Mouse (Mus musculus) forebrain, embryonic 11.5 days (tissue): Measurements from ENCODE around the gene Aldh1a2. TPM values are rescaled to one million over a fixed set of nuclear protein-coding genes. Genes with fewer than 3 reads are reported as not detected.

Experiments
- ATAC-seq: fragments of 200-750 bp; cut with Nextera tagmentation; replicated peaks from 2 replicates; pipeline ENCODE4 v1.8.0; 2017; ENCODE audit warnings: moderate TSS enrichment; ENCODE audit not compliant: low FRiP score
- DNase-seq: peaks from one replicate; pipeline ENCODE4 v3.0.0-alpha.2; 2017; ENCODE audit warnings: low spot score
- H3K27ac ChIP-seq: fragments of 300-500 bp; sonication (generic); 2 replicates; pipeline ENCODE4 v1.5.1; 2014; ENCODE audit warnings: low read depth, low read length
- H3K27me3 ChIP-seq: fragments of 300-500 bp; sonication (generic); 2 replicates; pipeline ENCODE4 v1.6.1; 2014; ENCODE audit warnings: mild to moderate bottlenecking, low read length, mixed read lengths; ENCODE audit not compliant: control insufficient read depth, insufficient read depth
- H3K36me3 ChIP-seq: fragments of 300-500 bp; sonication (generic); 2 replicates; pipeline ENCODE4 v1.6.1; 2014; ENCODE audit warnings: mild to moderate bottlenecking, low read length, moderate library complexity, mixed read lengths; ENCODE audit not compliant: control insufficient read depth, insufficient read depth
- H3K4me1 ChIP-seq: fragments of 300-500 bp; sonication (generic); replicated peaks from 2 replicates; pipeline ENCODE4 v1.6.1; 2014; ENCODE audit warnings: low read length, mixed read lengths; ENCODE audit not compliant: control insufficient read depth, insufficient read depth
- H3K4me2 ChIP-seq: fragments of 300-500 bp; sonication (generic); 2 replicates; pipeline ENCODE4 v1.6.1; 2014; ENCODE audit warnings: low read depth, mild to moderate bottlenecking, low read length, moderate library complexity, mixed read lengths; ENCODE audit not compliant: severe bottlenecking
- H3K4me3 ChIP-seq: fragments of 300-500 bp; sonication (generic); 2 replicates; pipeline ENCODE4 v1.5.1; 2014; ENCODE audit warnings: low read depth, low read length
- H3K9ac ChIP-seq: fragments of 300-500 bp; sonication (generic); 2 replicates; pipeline ENCODE4 v1.6.1; 2014; ENCODE audit warnings: low read length
- H3K9me3 ChIP-seq: fragments of 300-500 bp; sonication (generic); 2 replicates; pipeline ENCODE4 v1.6.1; 2016; ENCODE audit warnings: low read length, mixed read lengths; ENCODE audit not compliant: control insufficient read depth
- WGBS: fragments of 180-500 bp; shearing (Covaris S2); extraction: QIAGEN DNeasy Blood & Tissue Kit; methylation state at CpG from one replicate; pipeline ENCODE4 v1.1.7; 2014; 5-methylcytosine and 5-hydroxymethylcytosine counted together
- polyA plus RNA-seq: library from polyadenylated mRNA; unstranded; fragments of >200 nt; fragmentation: Nextera tagmentation; extraction: Ambion mirVana; gene quantifications from 2 replicates; pipeline ENCODE4 v1.2.1, GENCODE M21; 2014

Aldh1a2 gene
- polyA plus RNA-seq, 1 experiment from 2014 or later, result 1.6 TPM

DNA sequence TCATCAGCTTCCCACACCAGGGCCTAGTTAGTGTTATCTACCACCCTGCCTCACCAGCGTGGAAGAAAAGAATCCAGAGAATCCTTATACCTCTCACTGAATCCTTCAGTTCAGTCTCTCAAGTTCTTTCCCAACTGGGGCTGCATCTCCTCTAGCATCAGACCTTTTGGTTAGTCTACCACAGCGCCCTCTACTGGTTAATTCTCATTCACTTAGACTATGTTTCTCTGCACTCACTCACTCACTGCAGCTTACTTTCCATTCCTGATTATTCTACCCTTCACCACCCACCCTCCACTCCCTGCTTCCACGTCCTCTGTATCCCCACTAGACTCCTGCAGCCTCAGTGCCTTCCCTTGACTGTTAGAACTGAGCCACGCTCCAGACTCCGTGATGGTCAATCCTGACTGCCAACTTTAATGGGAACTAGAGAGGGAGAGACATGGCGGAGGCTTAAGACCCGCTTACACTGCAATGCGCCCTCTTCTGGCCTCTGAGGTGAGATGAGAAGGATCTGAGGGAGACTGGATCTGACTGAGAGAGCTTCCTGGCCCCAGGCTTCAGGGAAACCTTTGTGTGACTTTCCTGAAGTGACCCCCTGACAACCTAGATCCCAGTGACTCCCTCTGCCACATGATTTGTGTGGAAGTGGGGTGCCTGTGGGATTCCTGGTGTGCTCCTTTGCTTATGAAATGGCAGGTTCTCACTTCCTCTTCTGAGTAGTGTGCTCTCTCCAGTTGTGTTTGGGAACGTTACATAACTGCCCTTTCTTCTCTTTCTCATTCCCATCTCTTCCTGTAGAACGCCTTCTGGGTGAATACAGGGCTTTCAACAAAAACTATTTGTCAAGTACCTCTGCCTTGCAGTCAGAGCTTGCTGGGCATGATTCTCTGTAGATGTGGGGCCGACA lies 104.9 kb downstream of the Aldh1a2 start:
- ATAC-seq, result no peak
- DNase-seq, result no peak
- 53% methylated on average over 11 of the region's 11 CpGs for WGBS

GRCm38 (mm10) chr9:71321436-71321835 lies 105.8 kb downstream of the Aldh1a2 start:
- ATAC-seq (no peak), DNase-seq (no peak)
- no peak overlapping the region for H3K27ac ChIP-seq
- no peaks in the 10 kb centered on the region for H3K27me3 ChIP-seq
- no peak overlapping the region for H3K9ac ChIP-seq
- H3K9me3 ChIP-seq, result no peaks in the 10 kb centered on the region
- H3K4me3 ChIP-seq, result no peak overlapping the region
- H3K4me1 ChIP-seq, result no peaks in the 10 kb centered on the region
- 81% methylated on average over 7 of the region's 7 CpGs for WGBS
- no peak overlapping the region for H3K4me2 ChIP-seq
- H3K36me3 ChIP-seq, result no peaks in the 10 kb centered on the region

More for the DNA sequence above, 104.9 kb downstream of the Aldh1a2 start:
- H3K36me3 ChIP-seq, result no peaks in the 10 kb centered on the region
- H3K4me1 ChIP-seq, result no peaks in the 10 kb centered on the region
- H3K4me3 ChIP-seq, result no peak overlapping the region
- H3K9me3 ChIP-seq, result no peaks in the 10 kb centered on the region
- no peak overlapping the region for H3K27ac ChIP-seq
- H3K27me3 ChIP-seq, result no peaks in the 10 kb centered on the region
- no peak overlapping the region for H3K4me2 ChIP-seq
- no peak overlapping the region for H3K9ac ChIP-seq

DNA sequence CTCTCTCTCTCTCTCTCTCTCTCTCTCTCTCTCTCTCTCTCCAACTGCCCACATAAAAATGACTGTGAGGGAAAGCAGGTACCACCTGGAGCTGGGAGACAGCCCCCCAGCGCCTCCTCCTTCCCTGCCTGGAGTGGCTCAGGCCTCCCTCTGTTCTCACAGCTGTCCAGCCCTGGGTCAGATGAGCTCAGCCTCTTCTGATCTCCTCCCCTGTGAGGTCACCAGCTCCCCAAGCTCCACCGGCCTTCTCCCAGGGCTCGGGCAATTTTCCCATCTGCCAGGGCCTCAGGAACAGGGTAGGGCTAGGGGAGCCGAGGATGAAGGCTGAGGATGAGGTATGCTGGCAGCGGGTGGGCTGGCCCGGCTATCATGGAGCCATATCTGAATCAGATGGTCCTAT lies 106.3 kb downstream of the Aldh1a2 start:
- H3K4me3 ChIP-seq, result no peak overlapping the region
- ATAC-seq (no peak), DNase-seq (no peak)
- no peaks in the 10 kb centered on the region for H3K4me1 ChIP-seq
- H3K36me3 ChIP-seq, result no peaks in the 10 kb centered on the region
- 78% methylated on average over 6 of the region's 6 CpGs for WGBS
- H3K4me2 ChIP-seq, result no peak overlapping the region
- no peaks in the 10 kb centered on the region for H3K27me3 ChIP-seq
- no peak overlapping the region for H3K9ac ChIP-seq
- H3K9me3 ChIP-seq, result no peaks in the 10 kb centered on the region
- no peak overlapping the region for H3K27ac ChIP-seq

GRCm38 (mm10) chr9:71323303-71323952 lies 107.8 kb downstream of the Aldh1a2 start:
- no peak overlapping the region for H3K4me3 ChIP-seq
- H3K36me3 ChIP-seq, result no peaks in the 10 kb centered on the region
- WGBS, result 56% methylated on average over 1 of the region's 1 CpGs
- DNase-seq (no peak), ATAC-seq (no peak)
- H3K27me3 ChIP-seq, result no peaks in the 10 kb centered on the region
- H3K9ac ChIP-seq, result no peak overlapping the region
- no peak overlapping the region for H3K4me2 ChIP-seq
- H3K27ac ChIP-seq, result no peak overlapping the region
- no peaks in the 10 kb centered on the region for H3K4me1 ChIP-seq
- no peaks in the 10 kb centered on the region for H3K9me3 ChIP-seq

GRCm38 (mm10) chr9:71324060-71324459 lies 108.5 kb downstream of the Aldh1a2 start:
- Histone ChIP-seq H3K4me3 (no peak overlapping the region), H3K9me3 (no peaks in the 10 kb centered on the region), H3K4me2 (no peak overlapping the region), H3K36me3 (no peaks in the 10 kb centered on the region), H3K9ac (no peak overlapping the region), H3K27me3 (no peaks in the 10 kb centered on the region), H3K27ac (no peak overlapping the region), H3K4me1 (no peaks in the 10 kb centered on the region)
- no peak for DNase-seq
- no peak for ATAC-seq
- 72% methylated on average over 5 of the region's 5 CpGs for WGBS

DNA sequence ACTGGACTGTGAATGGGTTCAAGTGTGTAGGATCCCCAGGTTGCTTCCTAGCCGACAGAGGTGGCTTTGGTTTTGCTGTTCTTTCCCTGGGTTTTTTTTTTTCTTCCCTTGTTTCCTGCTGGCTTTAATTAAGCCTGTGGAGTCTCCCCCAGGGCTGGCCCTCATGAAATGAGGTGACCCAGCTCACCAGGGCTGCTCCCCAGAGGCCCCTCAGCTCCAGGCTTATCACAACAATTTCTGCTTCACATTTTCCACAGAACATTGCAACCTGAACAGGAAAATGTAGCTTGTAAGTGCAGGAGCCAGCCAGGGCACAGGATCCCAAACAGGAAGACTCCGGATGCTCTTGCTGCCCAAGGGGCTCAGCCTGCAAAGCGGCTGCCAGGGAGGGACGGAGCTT lies 110.7 kb downstream of the Aldh1a2 start:
- H3K4me3 ChIP-seq, result no peak overlapping the region
- no peak overlapping the region for H3K27ac ChIP-seq
- 61% methylated on average over 4 of the region's 4 CpGs for WGBS
- no peaks in the 10 kb centered on the region for H3K4me1 ChIP-seq
- no peaks in the 10 kb centered on the region for H3K9me3 ChIP-seq
- ATAC-seq (no peak), DNase-seq (no peak)
- no peak overlapping the region for H3K9ac ChIP-seq
- no peaks in the 10 kb centered on the region for H3K36me3 ChIP-seq
- no peaks in the 10 kb centered on the region for H3K27me3 ChIP-seq
- H3K4me2 ChIP-seq, result no peak overlapping the region

GRCm38 (mm10) chr9:71331661-71332060 lies 116.1 kb downstream of the Aldh1a2 start:
- 64% methylated on average over 3 of the region's 3 CpGs for WGBS

DNA sequence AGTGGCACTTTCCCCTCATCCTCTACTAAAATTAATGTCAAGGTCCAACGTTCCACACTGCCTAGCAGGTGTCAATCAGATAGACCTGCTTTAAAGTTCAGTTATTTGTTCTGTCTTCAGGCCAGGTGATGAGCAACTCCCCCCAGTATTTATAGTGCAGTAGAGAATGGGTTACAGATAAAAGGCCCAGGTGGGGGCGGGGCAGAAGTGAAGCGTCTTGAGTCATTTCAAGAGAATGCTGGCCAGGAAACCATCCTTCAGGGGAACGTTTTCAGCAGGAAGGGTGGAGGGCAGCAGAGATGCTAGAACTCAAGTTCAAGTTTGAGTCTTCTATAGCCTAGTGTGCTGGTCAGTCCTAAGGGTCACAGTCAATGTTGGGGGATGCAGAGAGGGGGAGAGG lies 121.1 kb downstream of the Aldh1a2 start:
- Histone ChIP-seq H3K4me3 (no peak overlapping the region), H3K9me3 (no peaks in the 10 kb centered on the region), H3K4me2 (no peak overlapping the region), H3K27me3 (no peaks in the 10 kb centered on the region), H3K27ac (no peak overlapping the region), H3K4me1 (no peaks in the 10 kb centered on the region), H3K9ac (no peak overlapping the region), H3K36me3 (no peaks in the 10 kb centered on the region)
- ATAC-seq, result no peak
- DNase-seq, result no peak
- 79% methylated on average over 4 of the region's 4 CpGs for WGBS

More at GRCm38 (mm10) chr9:71331661-71332060, 116.1 kb downstream of the Aldh1a2 start:
- no peak overlapping the region for H3K4me2 ChIP-seq
- H3K9me3 ChIP-seq, result no peaks in the 10 kb centered on the region
- no peak for ATAC-seq
- H3K9ac ChIP-seq, result no peak overlapping the region
- no peak for DNase-seq
- H3K4me3 ChIP-seq, result no peak overlapping the region
- H3K27ac ChIP-seq, result no peak overlapping the region
- no peaks in the 10 kb centered on the region for H3K36me3 ChIP-seq
- no peaks in the 10 kb centered on the region for H3K27me3 ChIP-seq
- H3K4me1 ChIP-seq, result no peaks in the 10 kb centered on the region
